Mouse (Mus musculus): ENCODE results near the gene Tnni1.

- TF ChIP-seq POLR2A (IDR thresholded peaks at IDR 0.05; ENCODE audit: borderline replicate concordance, extremely low read depth, low read depth, low read length) (no peak), CTCF (IDR thresholded peaks at IDR 0.05; ENCODE audit: insufficient read depth, low read length) (no peak)
These were observed at the start of gene Tnni1 for GRCm38 (mm10) chr1:135778780-135779535.

Data from lung, adult 2 months (tissue).